Mouse (Mus musculus): ENCODE measurements around the gene Gm17545.

The Gm17545 gene

GRCm38 (mm10) chr9:22488963-22489362 lies 34.9 kb downstream of the Gm17545 start:
- DNase-seq (ENCODE audit: low spot score in 2 of 2), result no peak

GRCm38 (mm10) chr9:22494203-22494807 lies 40.2 kb downstream of the Gm17545 start:
- DNase-seq (ENCODE audit: low spot score in 2 of 2), result no peak

- no peak for DNase-seq (ENCODE audit: low spot score in 2 of 2)
Measured at GRCm38 (mm10) chr9:22495133-22495532, 41.0 kb downstream of the Gm17545 start.

GRCm38 (mm10) chr9:22497021-22497767 lies 43.1 kb downstream of the Gm17545 start:
- no peak for DNase-seq (ENCODE audit: low spot score in 2 of 2)

- DNase-seq (ENCODE audit: low spot score in 2 of 2), result no peak
Measured at GRCm38 (mm10) chr9:22502972-22503371, 48.9 kb downstream of the Gm17545 start.

GRCm38 (mm10) chr9:22503581-22503980 lies 49.5 kb downstream of the Gm17545 start:
- no peak for DNase-seq (ENCODE audit: low spot score in 2 of 2)

- DNase-seq (ENCODE audit: low spot score in 2 of 2), result no peak
Measured at GRCm38 (mm10) chr9:22505574-22505973, 51.5 kb downstream of the Gm17545 start.

All from spleen, postnatal 4 days (tissue).